Mouse (Mus musculus): ENCODE measurements around the gene Cdk15. TPM values are rescaled to one million over a fixed set of nuclear protein-coding genes. Genes with fewer than 3 reads are reported as not detected.

The Cdk15 gene
- 1.0 and 1.6 TPM in 2 replicates for polyA plus RNA-seq (2015; fragmentation: Nextera tagmentation; extraction: Ambion mirVana)

DNA sequence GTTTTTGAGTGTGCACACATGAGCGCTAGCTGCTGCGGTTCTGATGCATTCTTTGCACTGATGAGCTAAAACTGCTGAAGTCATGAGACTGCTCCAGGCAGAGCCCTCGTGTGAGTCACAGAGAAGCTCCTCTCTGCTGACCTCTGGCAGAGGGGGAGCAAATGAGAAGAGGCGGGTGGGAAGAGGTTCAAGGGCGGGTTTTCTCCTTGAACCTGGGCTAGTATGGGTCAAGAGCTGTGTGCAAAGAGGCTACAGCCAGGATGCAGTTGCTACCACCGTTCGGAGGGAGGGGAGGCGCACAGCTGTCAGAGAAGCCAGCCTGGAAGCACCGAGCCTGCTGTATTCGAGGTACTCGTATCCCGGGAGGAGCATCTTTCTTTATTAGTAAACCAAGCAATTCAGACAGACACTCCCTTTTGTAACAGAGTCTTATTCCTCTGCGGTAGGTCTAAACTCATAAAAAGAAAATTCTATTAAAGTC, at the start of gene Cdk15:
Gene Cdk15 (plus strand): TSS at position 156 of the 481 bp plus-strand sequence.
- no peak within 1 kb of the TSS for H3K9ac ChIP-seq
- no peaks in the 10 kb centered on the region for H3K27me3 ChIP-seq
- ATAC-seq (ENCODE audit: low FRiP score, low read depth), result no peak
- no peaks in the 10 kb centered on the region for H3K36me3 ChIP-seq
- H3K4me2 ChIP-seq, result peak within 1 kb of the TSS; percentile 33
- WGBS, result 11% methylated on average over 13 of the region's 13 CpGs
- H3K9me3 ChIP-seq, result no peaks in the 10 kb centered on the region
- peaks cover 18% of the 10 kb centered on the region for H3K4me1 ChIP-seq (replicated peaks)
- H3K27ac ChIP-seq (replicated peaks), result no peak within 1 kb of the TSS
- no peak within 1 kb of the TSS for H3K4me3 ChIP-seq

DNA sequence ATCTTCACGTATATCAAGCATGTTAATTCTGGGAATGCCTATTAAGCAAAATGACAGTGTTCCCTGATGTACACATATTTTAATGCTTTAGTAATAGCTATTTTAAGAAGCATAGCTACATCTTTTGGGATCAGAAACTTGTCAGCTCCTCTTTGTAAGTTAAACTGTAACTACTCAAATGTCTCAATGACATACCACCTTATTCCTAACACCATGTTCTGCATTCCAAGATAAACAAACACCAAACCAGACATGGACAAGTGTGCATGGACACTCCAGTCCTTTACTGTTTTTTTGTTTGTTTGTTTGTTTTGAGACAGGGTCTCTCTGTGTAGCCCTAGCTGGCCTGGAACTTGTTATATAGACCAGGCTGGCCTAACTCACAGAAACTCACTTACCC, 48.4 kb upstream of the Cdk15 start:
- Histone ChIP-seq H3K36me3 (peaks cover 27% of the 10 kb centered on the region), H3K9me3 (no peaks in the 10 kb centered on the region), H3K4me3 (no peak overlapping the region), H3K9ac (no peak overlapping the region), H3K27me3 (no peaks in the 10 kb centered on the region), H3K27ac (replicated peaks) (no peak overlapping the region), H3K4me1 (replicated peaks) (no peaks in the 10 kb centered on the region), H3K4me2 (no peak overlapping the region)
- ATAC-seq (ENCODE audit: low FRiP score, low read depth), result no peak
- WGBS, result 83% methylated on average over 1 of the region's 1 CpGs

DNA sequence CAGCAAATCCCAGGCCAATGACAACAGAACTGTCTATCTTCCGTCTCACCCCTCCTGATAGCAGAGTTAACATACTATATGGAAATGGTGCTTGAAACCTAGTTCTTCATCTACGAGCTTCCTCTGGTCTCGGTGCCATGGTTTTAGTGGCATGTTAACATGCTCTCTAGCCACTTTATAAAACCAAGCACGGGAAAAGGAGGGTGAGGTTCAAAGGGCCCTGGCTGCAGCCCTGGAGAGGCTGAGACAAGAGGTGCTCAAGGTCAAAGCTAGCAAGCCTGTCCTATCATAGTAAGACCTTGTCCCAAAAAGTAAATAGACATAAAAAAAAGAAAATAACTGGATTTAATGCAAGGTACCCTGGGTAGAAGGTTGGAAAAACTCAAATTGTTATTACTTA, 45.1 kb upstream of the Cdk15 start:
- Histone ChIP-seq H3K4me2 (no peak overlapping the region), H3K9ac (no peak overlapping the region), H3K27me3 (no peaks in the 10 kb centered on the region), H3K4me1 (replicated peaks) (no peaks in the 10 kb centered on the region), H3K36me3 (peaks cover 36% of the 10 kb centered on the region), H3K4me3 (no peak overlapping the region), H3K27ac (replicated peaks) (no peak overlapping the region), H3K9me3 (no peaks in the 10 kb centered on the region)
- ATAC-seq (ENCODE audit: low FRiP score, low read depth), result no peak
- 90% methylated on average over 4 of the region's 4 CpGs for WGBS

DNA sequence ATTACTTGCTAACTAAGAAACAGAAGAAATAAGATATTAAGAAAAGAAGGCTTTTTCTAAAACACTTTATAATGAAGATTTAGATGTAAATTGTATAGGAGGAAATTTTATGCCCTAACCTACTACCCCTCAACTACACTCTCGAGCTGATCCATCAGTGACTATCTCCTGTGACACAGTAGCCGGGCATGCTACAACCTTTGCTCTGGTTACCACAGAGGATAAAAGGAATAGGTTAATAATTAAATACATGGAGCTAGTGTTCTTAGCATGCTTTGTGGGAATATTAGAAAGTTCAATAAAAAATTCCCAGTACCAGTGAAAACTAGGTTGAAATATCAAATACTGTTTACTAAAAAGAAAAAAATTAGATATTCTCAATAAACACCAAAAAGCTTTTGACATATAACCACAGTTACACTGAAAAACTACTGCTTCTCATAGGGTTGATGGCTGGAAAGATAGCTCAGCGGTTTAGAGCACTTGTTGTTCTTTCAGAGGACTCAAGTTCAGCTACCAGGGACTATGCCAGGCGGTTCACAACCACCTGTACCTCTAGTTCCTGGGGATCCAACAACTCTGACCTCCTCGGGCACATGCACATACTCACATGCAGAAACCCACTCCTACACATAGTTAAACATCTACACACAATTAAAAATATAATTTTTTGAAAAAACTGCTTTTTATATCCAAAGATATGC, 44.5 kb upstream of the Cdk15 start:
- no peaks in the 10 kb centered on the region for H3K27me3 ChIP-seq
- peaks cover 34% of the 10 kb centered on the region for H3K36me3 ChIP-seq
- WGBS, result 74% methylated on average over 5 of the region's 5 CpGs
- H3K27ac ChIP-seq (replicated peaks), result no peak overlapping the region
- no peak overlapping the region for H3K4me3 ChIP-seq
- no peaks in the 10 kb centered on the region for H3K9me3 ChIP-seq
- H3K9ac ChIP-seq, result no peak overlapping the region
- no peak overlapping the region for H3K4me2 ChIP-seq
- no peaks in the 10 kb centered on the region for H3K4me1 ChIP-seq (replicated peaks)
- ATAC-seq (ENCODE audit: low FRiP score, low read depth), result no peak

DNA sequence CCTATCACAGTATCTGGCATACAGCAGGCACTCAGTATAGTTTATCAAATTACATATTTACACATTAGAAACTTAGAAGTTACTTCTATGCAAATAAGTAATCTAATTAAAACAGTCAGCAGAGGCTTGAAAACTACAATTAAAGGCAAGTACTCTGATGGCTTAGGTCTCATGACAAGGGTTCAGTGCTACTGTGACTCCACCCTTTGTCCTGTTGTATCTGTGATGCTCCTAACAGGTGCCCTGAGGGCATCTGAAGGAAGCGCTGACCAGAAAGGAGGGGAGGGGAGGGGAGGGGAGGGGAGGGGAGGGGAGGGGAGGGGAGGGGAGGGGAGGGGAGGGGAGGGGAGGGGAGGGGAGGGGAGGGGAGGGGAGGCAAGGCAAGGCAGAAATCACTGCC, 43.8 kb upstream of the Cdk15 start:
- Histone ChIP-seq H3K4me2 (no peak overlapping the region), H3K36me3 (peaks cover 33% of the 10 kb centered on the region), H3K9me3 (no peaks in the 10 kb centered on the region), H3K9ac (no peak overlapping the region), H3K27me3 (no peaks in the 10 kb centered on the region), H3K27ac (replicated peaks) (no peak overlapping the region), H3K4me1 (replicated peaks) (no peaks in the 10 kb centered on the region), H3K4me3 (no peak overlapping the region)
- no peak for ATAC-seq (ENCODE audit: low FRiP score, low read depth)
- no CpG with 5 or more reads among the region's 1 CpGs for WGBS

DNA sequence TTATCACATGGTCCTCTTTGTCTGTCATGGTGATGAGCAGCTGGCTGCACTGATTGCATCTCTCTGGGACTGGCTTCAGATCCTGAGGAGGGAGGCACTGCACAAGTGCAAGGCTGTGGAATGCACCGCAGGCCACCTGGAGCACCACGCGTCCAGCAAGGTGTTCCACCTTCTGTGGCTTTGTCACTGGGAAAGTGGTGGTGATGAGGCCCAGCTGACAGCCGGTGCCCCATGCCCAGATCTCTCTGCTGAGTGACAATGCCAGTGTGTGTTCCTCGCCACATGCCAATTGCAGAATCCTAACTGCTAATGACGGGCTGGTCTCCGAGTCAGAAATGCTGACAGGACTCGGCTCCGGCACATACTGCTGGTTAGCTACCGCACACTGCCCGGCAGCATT, 41.3 kb upstream of the Cdk15 start:
- Histone ChIP-seq H3K36me3 (peaks cover 16% of the 10 kb centered on the region), H3K4me1 (replicated peaks) (no peaks in the 10 kb centered on the region), H3K9ac (no peak overlapping the region), H3K27me3 (no peaks in the 10 kb centered on the region), H3K4me2 (no peak overlapping the region), H3K9me3 (no peaks in the 10 kb centered on the region), H3K27ac (replicated peaks) (no peak overlapping the region), H3K4me3 (no peak overlapping the region)
- no peak for ATAC-seq (ENCODE audit: low FRiP score, low read depth)
- WGBS, result 89% methylated on average over 11 of the region's 11 CpGs

DNA sequence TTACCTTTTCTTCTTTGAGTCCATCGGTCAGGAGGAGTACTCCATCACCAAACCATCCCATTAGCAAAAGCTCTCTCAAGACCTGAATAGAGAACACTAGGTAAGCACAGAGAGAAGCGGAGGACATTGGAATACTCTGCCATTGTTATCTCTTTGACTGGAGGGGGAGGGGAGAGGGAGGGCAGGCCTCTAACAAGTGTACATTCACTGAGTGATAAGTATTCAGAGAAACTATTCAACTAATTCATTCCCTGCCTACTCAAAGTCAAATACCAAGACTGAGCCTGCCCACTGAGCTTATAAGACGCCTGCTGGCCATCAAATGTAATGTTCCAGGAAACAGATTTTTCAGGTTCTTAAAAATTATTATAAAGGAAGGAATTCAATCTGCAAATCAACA, 36.3 kb upstream of the Cdk15 start:
- no peak overlapping the region for H3K27ac ChIP-seq (replicated peaks)
- no peaks in the 10 kb centered on the region for H3K4me1 ChIP-seq (replicated peaks)
- H3K4me3 ChIP-seq, result no peak overlapping the region
- WGBS, result 51% methylated on average over 3 of the region's 3 CpGs
- no peak overlapping the region for H3K9ac ChIP-seq
- H3K36me3 ChIP-seq, result peaks cover 3% of the 10 kb centered on the region; the same call in 1 of the 2 replicates
- H3K9me3 ChIP-seq, result no peaks in the 10 kb centered on the region
- ATAC-seq (ENCODE audit: low FRiP score, low read depth), result no peak
- no peaks in the 10 kb centered on the region for H3K27me3 ChIP-seq
- no peak overlapping the region for H3K4me2 ChIP-seq

DNA sequence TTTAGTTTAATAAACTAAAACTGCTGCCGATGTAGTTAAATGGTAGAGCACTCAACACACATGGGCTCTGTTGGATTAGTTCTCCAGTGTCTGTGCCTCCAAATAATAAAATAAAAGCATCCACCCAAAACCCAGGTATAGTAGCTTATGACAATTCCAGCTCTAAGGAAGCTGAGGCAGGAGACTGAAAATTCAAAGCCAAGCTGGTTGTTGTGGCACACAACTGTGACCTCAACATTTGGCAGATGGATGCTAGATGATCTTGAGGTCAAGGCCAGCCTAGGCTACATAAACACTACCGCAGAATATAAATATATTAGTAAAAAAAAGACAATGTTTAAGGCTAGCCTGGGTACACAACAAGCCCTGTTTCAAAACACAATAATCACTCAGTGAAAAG, 35.1 kb upstream of the Cdk15 start:
- no peaks in the 10 kb centered on the region for H3K27me3 ChIP-seq
- whole genome bisulfite sequencing, result 89% methylated on average over 2 of the region's 2 CpGs
- no peaks in the 10 kb centered on the region for H3K4me1 ChIP-seq (replicated peaks)
- no peaks in the 10 kb centered on the region for H3K9me3 ChIP-seq
- ATAC-seq (ENCODE audit: low FRiP score, low read depth), result no peak
- no peak overlapping the region for H3K9ac ChIP-seq
- no peak overlapping the region for H3K4me2 ChIP-seq
- H3K36me3 ChIP-seq, result no peaks in the 10 kb centered on the region
- H3K4me3 ChIP-seq, result no peak overlapping the region
- H3K27ac ChIP-seq (replicated peaks), result no peak overlapping the region

DNA sequence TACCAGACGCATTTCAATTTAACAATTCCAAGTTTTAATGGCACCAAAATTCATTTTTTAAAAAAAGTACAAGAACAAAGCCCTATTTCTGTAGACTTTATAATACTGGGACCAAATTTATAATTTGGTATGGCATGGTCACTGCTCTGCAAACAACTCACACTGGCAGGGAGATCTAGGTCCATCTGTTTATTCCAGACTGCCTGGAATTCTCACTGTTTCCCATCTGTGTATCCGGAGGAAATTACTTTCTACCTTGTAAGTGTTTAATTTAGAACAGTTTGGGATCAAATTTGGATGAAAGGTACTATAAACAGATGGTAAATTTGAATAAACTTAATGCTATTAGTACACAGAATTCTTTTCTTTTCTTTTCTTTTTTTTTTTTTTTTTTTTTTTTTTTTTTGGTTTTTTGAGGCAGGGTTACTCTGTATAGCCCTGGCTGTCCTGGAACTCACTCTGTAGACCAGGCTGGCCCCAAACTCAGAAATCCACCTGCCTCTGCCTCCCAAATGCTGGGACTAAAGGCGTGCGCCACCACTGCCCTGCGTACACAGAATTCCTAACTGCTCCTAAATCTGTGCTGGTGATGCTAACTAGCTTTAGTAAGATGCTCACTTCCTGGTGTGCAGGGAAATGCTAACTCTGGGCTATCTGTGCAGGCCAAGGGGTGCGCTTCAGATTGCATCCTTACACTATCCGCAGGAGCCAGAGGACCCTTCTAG, 34.4 kb upstream of the Cdk15 start:
- Histone ChIP-seq H3K4me2 (no peak overlapping the region), H3K4me3 (no peak overlapping the region), H3K36me3 (no peaks in the 10 kb centered on the region), H3K9ac (no peak overlapping the region), H3K27me3 (no peaks in the 10 kb centered on the region), H3K9me3 (no peaks in the 10 kb centered on the region), H3K27ac (replicated peaks) (no peak overlapping the region), H3K4me1 (replicated peaks) (no peaks in the 10 kb centered on the region)
- no peak for ATAC-seq (ENCODE audit: low FRiP score, low read depth)
- WGBS, result 93% methylated on average over 7 of the region's 7 CpGs

DNA sequence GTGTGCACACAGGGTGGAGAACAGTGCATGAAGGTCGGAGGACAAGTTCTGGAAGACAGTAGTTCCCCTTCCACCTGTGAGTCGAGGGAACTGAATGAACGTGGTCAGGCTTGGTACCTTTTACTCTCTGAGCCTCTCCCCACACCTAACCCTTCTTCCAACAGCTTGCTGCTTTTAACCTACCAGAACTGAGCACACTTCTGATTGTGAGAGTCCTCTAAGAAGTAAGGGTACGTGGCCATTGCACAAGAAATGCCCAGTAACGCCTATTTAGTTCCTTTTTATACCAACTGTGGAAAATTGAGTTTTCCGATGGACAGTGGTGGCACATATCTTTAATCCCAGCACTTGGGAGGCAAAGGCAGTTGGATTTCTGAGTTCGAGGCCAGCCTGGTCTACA, 28.2 kb upstream of the Cdk15 start:
- H3K9ac ChIP-seq, result no peak overlapping the region
- no peaks in the 10 kb centered on the region for H3K4me1 ChIP-seq (replicated peaks)
- H3K27ac ChIP-seq (replicated peaks), result no peak overlapping the region
- H3K4me3 ChIP-seq, result no peak overlapping the region
- H3K9me3 ChIP-seq, result no peaks in the 10 kb centered on the region
- 0 out of 2 replicates have a peak, but pooled peaks cover 4% of the 10 kb centered on the region for H3K36me3 ChIP-seq
- H3K4me2 ChIP-seq, result no peak overlapping the region
- ATAC-seq (ENCODE audit: low FRiP score, low read depth), result no peak
- WGBS, result 90% methylated on average over 7 of the region's 7 CpGs
- H3K27me3 ChIP-seq, result no peaks in the 10 kb centered on the region

DNA sequence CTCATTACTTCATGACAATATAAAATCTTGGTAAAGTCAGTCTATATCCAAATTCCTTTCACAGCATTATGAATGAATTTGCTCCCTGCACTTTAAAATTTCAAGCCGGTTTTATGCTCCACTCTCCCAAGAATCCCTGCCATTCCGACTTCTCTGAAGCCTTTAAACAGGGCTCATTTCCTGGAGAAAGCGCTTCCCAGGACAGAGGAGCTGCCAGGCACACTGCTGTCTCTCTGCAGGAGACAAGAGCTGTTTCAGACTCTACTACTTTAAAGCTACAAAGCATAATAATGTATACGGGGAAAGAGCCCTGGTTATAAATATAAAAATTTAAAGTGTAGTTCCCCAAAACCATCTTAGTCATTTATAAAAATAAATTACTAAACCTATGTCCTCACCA, 27.5 kb upstream of the Cdk15 start:
- Histone ChIP-seq H3K9ac (no peak overlapping the region), H3K4me1 (replicated peaks) (no peaks in the 10 kb centered on the region), H3K4me2 (no peak overlapping the region), H3K36me3 (0 out of 2 replicates have a peak, but pooled peaks cover 4% of the 10 kb centered on the region), H3K9me3 (no peaks in the 10 kb centered on the region), H3K4me3 (no peak overlapping the region), H3K27ac (replicated peaks) (no peak overlapping the region), H3K27me3 (no peaks in the 10 kb centered on the region)
- WGBS, result 50% methylated on average over 4 of the region's 4 CpGs
- no peak for ATAC-seq (ENCODE audit: low FRiP score, low read depth)

DNA sequence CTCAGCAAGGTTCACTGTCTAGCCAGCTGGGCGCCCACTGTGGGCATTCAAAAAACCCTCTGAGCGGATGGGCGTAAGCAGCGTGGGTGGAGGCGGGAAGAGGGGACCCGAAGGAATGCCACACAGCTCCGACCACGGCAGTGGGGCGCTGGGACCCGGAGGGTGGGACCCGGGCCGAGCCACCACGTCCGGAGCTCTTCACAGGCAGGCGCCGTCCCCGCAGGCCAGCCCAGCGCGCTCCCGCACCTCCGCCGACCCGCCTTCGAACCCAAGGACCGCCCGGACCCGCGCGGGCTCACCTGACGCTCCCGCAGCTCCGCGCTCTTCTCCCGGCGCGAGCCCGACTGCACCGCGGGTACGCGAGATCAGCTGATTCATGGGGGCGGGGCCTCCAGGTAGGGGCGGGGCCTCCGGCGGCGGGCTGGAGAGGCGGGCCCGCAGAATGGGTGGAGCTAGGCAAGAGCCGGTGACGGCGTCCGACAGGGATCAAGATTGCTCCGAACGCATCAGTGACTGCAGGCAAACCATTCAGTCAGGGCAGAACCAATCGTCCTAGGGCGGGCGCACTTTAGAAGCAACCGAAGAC, 19.8 kb upstream of the Cdk15 start, which contains the start of gene Als2:
Gene Als2 (minus strand): TSS at position 376 of the 586 bp plus-strand sequence.
- H3K27me3 ChIP-seq, result no peaks in the 10 kb centered on the region
- H3K9ac ChIP-seq, result peak within 1 kb of the TSS; percentile 80
- under 1% methylated on average over 44 of the region's 58 CpGs for WGBS
- peak within 1 kb of the TSS; percentile 93 for H3K4me3 ChIP-seq
- no peaks in the 10 kb centered on the region for H3K36me3 ChIP-seq
- H3K9me3 ChIP-seq, result no peaks in the 10 kb centered on the region
- H3K27ac ChIP-seq (replicated peaks), result peak within 1 kb of the TSS; percentile 84
- peak within 1 kb of the TSS; percentile 79 for H3K4me2 ChIP-seq
- ATAC-seq (ENCODE audit: low FRiP score, low read depth), result peak; percentile 98
- H3K4me1 ChIP-seq (replicated peaks), result peaks cover 16% of the 10 kb centered on the region
